Mouse (Mus musculus) liver, adult 2 months (tissue): ENCODE results near the gene Rnf26.

Experiments used
- CTCF ChIP-seq: fragments of 200-500 bp; IDR thresholded peaks from 2 replicates; pipeline ENCODE4 v1.5.1; 2011; ENCODE audit warnings: low read depth, low read length, control low read depth
- POLR2A ChIP-seq: fragments of 200-500 bp; IDR thresholded peaks from 2 replicates; pipeline ENCODE4 v1.6.1; 2011; ENCODE audit warnings: low read length, control low read depth; ENCODE audit not compliant: insufficient read depth; ENCODE audit errors: extremely low read depth

- TF ChIP-seq POLR2A (no peak), CTCF (peak; percentile 59)
These were observed 36.6 kb downstream of the Rnf26 start for GRCm38 (mm10) chr9:44076764-44077120.
